Mouse (Mus musculus) adrenal gland, postnatal 10 days (tissue): ENCODE measurements around the gene Gm3646. TPM values are rescaled to one million over a fixed set of nuclear protein-coding genes. Genes with fewer than 3 reads are reported as not detected.

Experiments used
- DNase-seq: peaks from one replicate; pipeline ENCODE4 v3.0.0; 2021; ENCODE audit warnings: mixed read lengths
- long read RNA-seq, 2 experiments: library from polyadenylated mRNA; stranded (forward); transcript quantifications; one replicate each; pipeline ENCODE4 v2.0.0; 2021
- total RNA-seq, 2 experiments: library from RNA; stranded (reverse); gene quantifications; 2 replicates each; pipeline ENCODE4 v1.2.3; 2021

Gene Gm3646
- total RNA-seq = not detected
- long read RNA-seq, experiment 1 = 0 reads
- long read RNA-seq, experiment 2 = 0 reads

- peak; percentile 41 for DNase-seq
These were observed at the start of gene Gm3646 for GRCm38 (mm10) chr1:39805243-39805979. Gene Gm3646, minus strand, starts transcription at chr1:39805332.

GRCm38 (mm10) chr1:39847066-39847465 lies 41.9 kb upstream of the Gm3646 start:
- DNase-seq = no peak

DNA sequence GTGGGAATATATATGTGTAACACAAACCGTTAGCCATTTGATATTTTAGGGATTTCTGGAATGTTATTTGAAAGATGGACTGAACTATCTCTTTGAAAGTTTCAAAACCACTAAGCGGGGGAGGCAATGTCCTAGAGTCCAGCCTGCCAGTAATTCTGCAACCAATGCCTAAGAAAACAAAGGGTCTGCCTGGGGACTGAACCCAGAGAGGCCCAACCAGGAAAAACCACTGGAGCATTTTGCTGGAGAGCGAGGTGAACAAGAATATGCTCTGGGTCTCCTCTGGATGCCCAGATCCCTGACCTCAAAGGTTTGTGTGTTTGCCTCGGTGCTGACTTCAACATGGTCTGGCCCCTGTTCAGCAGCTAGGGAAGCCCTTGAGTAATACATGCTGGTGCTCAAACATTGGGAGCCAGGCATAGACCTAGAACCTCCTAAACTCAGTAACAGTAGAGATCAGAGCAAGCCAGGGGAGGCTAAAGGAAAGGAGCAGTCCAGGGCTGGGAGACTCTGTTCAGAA lies 41.0 kb upstream of the Gm3646 start:
- no peak for DNase-seq

GRCm38 (mm10) chr1:39843328-39843727 lies 38.2 kb upstream of the Gm3646 start:
- DNase-seq = no peak

DNA sequence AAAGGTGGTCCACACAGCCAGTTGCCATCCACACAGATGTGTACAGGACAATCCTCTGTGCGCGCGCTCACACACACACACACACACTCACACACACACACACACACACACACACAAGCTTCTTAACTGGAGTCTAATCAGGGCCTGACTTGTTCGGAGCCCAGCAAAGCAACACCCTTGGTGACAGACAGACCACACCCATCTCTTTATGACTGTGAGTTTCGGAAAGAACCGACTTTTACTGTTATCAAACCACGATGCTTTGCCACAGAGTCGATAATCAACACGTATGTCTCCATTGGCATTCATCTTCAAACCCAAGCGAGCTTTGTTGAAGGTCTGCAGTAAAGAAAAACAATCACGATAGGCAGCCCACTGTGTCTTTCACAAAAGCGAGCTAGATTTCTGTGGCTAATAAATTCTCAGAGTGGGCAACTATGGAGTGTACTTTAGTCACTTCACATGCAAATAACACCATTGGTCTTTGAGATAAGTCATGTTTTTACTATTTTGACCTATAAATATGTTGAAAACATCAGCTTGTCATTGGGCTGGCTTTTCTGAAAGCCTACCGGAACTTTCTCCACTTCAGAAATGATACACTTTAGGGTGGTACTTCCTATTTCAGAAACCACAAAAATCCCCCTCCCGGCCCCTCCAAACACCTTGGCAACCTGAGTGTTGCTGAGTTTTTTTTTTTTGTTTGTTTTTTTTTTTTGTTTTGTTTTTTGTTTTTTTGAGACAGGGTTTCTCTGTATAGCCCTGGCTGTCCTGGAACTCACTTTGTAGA lies 37.3 kb upstream of the Gm3646 start:
- no peak for DNase-seq

GRCm38 (mm10) chr1:39840856-39841255 lies 35.7 kb upstream of the Gm3646 start:
- no peak for DNase-seq

GRCm38 (mm10) chr1:39839838-39840237 lies 34.7 kb upstream of the Gm3646 start:
- no peak for DNase-seq

DNA sequence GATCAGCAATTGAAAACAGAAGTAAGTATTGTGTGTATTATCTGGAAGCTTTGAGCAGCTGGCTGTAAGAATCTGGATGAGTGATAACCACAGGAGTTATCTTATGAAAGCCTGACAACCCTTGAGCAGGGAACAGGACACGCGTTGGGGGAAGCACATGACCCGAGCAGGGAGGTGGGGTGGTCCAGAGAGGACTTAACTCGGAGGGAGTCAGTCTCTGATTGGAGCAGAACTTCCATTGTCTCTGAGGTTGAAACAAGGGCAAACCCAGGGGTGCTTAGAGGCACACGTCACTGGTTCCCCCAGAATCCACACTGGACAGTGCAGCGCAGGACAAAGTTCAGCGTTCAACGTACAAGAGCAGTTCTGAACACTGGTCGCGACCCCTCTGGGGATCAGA lies 34.1 kb upstream of the Gm3646 start:
- DNase-seq = no peak

DNA sequence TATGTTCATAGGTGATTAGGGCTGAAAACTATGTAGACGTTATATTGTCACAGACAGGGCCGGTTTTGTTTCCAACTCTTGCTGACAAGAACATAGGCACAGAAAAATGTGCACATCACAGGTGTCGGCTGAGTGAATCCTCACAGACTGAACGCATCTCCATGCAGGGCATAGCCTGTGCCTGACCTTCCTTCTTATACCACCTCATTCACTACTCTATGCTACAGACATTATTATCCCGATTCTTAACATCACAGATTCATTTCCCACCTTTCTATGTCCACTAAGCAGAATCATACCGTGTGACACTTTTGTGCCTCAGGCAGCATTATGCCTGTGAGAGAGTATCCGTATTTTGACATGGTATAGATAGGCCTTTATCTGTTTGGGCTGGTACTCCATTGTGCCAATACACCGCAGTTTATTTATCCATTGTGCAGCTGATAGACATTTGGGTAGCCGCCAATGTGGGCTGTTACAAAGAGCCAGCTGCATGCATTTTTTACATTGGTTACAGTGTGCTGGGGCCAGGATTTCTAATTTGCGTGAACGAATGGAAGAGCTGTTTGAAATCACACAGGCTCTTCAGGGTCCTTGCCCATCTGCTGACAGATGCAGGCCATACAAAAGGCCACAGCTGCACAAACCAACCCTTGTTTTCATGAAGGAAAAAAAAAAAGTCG lies 33.5 kb upstream of the Gm3646 start:
- DNase-seq = no peak

- no peak for DNase-seq
These were observed 26.5 kb upstream of the Gm3646 start for GRCm38 (mm10) chr1:39831594-39832039.

GRCm38 (mm10) chr1:39830786-39831593 lies 25.9 kb upstream of the Gm3646 start:
- DNase-seq = no peak

GRCm38 (mm10) chr1:39824902-39825301 lies 19.8 kb upstream of the Gm3646 start:
- no peak for DNase-seq

DNA sequence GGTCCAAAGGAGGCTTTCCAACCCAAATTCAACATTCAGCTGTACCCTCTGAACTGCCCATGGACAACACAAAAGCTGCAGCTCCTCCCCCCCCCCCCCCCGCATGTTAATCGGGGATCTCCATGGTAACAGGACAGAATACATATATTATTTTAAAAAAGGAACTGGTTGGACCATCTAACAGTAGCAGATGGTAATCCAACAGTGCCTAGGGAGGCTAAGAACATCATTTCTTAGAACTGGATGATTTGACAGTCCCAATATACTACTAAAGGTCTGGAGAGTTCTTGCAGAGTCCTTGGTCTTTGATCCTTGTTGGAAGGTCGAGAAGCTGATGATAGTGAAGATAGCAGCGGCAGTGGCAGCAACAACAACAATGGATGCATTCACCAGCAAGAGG lies 19.1 kb upstream of the Gm3646 start:
- DNase-seq = no peak

- peak; percentile 73 for DNase-seq
These were observed 14.5 kb upstream of the Gm3646 start for GRCm38 (mm10) chr1:39819596-39819995.

- no peak for DNase-seq
These were observed 10.6 kb upstream of the Gm3646 start for GRCm38 (mm10) chr1:39815766-39816165.

GRCm38 (mm10) chr1:39813067-39813466 lies 7.9 kb upstream of the Gm3646 start:
- no peak for DNase-seq

DNA sequence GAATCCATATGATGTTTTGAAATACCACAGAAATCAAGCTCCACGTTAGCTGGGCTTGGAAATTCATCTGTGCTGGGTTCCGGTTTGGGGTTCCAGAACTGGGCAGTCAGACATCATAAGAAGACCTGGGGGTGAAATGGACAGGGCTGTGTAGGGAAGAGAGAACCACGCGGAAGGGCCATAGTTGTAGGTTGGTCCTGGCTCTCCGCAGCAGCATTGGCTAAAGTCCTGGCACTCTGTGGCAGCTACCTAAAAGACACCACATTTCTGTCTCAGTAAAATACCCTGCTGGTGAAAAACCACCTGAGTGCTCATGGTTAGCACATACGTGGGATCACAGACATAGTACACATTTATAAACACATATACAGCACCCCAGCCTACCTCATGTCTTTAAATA lies 343 bp downstream of the Gm3646 start:
- DNase-seq = no peak

DNA sequence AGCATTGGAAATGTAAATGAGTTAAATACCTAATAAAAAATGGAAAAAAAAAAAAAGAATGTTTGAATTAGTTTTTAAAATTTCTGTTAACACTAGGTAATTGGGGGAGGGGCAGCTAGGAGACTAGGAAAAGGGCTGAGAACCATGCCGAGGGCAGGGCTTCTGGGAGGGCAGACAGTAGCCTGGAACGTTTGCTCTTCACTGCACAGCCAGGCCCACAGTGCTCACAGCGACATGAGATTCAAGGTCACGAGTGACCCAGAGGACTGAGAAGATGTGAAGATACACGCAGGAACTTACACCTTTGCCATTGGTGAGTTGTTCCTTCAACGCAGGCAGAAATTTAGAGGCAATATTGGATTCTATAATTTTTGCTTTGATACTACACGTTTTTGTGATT lies 2.2 kb downstream of the Gm3646 start:
- no peak for DNase-seq

DNA sequence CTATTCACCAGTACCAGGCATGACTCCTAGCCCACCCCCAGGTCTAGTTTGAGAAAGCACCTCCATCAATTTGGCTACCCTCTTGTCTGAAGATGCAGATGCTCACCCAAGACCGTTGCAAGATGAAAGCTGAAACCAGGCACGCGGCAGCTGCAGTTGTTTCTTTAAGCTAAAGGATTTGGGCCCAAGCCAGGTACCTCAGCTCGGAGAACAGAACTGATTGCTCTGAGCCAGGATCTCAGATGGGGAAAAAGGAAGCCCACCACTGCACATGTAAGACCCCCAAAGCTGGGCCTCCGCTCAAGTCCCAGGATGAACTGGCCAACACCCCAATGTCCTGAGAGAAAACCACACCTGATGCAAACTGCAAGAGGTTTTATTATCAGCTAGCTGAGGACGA lies 7.6 kb downstream of the Gm3646 start:
- DNase-seq = no peak

DNA sequence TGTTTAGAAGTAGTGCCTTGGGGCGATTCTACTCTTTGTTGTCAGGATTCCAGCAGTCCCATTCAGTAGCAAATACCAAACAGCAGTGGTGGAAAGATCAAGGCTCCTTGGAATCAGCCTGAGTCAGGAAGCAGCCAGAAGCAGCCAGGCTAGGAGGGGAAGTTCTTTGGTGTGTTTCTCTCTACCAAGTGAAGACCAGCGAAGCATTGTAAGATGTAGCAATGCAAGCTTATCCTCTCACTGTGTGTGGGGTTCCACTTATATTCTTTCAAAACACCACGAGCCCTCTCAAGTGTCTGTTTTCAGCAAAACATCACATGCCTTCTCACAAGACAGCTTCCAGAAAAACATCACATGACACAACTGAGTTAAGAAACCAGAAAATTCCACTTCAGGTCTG lies 8.4 kb downstream of the Gm3646 start:
- no peak for DNase-seq

GRCm38 (mm10) chr1:39784632-39785031 lies 20.5 kb downstream of the Gm3646 start:
- no peak for DNase-seq

DNA sequence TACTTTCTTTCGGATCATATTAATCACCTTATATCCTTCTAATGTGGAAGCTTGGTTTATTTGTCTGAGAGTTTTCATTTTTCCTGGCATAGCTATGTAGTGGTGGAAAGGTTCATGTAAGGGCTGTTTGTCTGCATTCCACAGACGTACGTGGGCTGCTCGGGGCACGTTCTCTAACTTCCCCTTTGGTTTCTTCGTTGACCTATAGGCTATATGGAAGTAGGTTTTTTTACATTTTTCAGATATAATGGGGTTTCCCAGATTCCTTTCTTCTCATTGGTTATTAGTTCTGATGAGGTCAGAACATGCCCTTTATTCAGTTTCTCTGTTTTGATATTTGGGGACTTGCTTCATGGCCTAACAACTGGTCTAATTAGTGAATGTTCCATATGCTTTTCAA lies 23.3 kb downstream of the Gm3646 start:
- DNase-seq = no peak
